Mouse (Mus musculus) layer of hippocampus, postnatal 10 days (tissue): ENCODE data around the gene A930004D18Rik. TPM values are rescaled to one million over a fixed set of nuclear protein-coding genes. Genes with fewer than 3 reads are reported as not detected.
"Not testable (repeated sequence)": the region's sequence is repeated elsewhere in the genome, so short reads cannot be mapped to it uniquely, and the experiment has no call there.

Experiments used
- DNase-seq, 2 experiments: peaks; one replicate each; pipeline ENCODE4 v3.0.0; 2021; ENCODE audit warnings: low spot score in 2 of 2
- microRNA-seq, 2 experiments: library from miRNA; unstranded; fragments of <30 nt; microRNA quantifications; one replicate each; pipeline ENCODE4 v1.2.0; 2021
- total RNA-seq, 2 experiments: library from RNA; stranded (reverse); gene quantifications; 2 replicates each; pipeline ENCODE4 v1.2.3; 2021

Gene A930004D18Rik
- total RNA-seq, 2 experiments from 2014 or later: 3.3 to 3.8 TPM

DNA sequence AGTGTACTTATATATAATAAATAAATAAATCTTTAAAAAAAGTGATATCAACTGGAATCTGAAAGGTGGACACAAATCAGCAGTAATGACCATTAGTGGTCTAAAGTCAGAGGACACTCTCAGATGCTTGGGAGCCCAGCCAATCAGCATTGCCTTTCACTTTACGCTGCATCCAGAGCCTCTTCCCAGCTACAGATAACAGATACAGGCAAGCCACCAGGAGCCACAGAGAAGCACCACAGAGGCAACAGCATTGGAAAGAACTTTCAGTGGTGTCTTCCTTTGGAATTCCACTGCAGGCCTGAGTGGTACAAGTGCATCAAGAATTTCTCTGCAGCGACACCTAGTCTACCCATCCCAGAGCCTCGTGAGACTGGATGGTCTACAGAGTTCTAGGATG, 24.7 kb downstream of the A930004D18Rik start:
- no peak for DNase-seq

DNA sequence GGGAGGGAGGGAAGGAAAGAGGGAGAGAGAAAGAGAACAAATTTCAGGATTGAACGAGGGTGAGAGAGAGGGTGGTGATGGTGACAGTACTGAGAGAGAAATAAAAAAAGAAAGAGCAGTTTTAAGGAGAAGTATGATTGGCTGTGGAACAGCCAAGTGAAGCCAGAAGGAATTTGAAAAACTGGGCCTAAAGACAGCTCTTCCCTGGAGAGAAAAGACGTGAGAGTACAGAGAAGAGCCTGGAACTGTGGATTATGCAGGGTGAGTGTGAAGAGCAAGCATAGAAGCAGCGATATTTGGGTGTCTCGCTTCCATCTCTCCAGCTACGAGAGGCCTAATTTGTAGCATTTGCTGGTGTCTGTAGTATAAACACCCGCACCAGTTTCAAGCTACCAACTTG, 26.3 kb downstream of the A930004D18Rik start:
- no peak for DNase-seq

DNA sequence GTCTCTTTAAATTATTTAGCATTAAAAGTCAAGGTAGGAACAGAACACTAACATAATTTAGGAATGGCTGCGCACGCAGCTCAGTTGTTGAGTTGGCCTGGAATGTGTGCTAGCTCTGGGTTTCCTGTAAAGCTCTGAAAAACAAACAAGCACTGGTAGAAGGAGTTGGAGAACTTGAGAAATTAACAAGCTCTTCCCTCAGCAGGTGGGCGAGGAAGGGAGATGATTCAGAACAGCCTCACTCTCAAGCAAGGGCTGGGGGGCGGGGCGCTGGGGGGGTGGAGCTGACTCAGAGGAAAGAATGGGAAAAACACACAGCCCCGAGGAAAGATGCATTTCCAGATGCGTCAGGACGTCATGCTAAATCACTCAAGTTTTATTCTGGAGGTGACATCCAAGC, 32.4 kb downstream of the A930004D18Rik start:
- no peak for DNase-seq

DNA sequence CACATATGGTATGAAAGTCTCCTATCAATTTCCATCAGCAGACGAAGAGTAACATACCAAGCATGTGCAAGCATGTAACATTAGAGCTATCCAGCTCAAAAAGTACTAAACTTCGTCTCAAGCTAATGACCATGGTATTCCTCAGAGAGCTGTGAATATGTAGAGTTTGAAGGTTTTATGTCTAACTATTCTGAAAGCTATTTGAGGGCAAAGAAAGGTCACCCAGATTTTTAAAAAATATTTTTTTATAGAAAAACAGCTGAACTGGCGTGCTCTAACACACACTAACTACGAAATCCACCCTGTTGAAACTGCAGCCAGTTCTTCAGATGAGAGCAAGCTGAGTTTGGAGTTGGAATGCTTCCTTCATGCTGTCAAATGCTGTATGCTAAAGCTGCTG, 33.3 kb downstream of the A930004D18Rik start:
- DNase-seq: no peak

DNA sequence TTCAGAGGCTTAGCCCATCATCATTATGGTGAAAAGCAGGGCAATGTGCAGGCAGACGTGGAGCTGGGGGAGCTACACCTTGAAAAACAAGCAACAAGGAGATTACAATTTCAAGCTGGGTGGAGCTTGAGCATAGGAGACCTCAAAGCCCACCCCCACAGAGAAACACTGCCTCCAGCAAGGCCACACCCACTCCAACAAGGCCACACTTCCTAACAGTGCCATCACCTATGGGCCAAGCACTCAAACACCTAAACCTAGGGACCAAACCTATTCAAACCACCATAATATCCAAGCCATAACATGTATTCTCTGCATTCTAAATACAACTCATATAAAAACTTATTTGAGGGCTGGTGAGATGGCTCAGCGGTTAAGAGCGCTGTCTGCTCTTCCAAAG, 35.2 kb downstream of the A930004D18Rik start:
- DNase-seq: no peak

DNA sequence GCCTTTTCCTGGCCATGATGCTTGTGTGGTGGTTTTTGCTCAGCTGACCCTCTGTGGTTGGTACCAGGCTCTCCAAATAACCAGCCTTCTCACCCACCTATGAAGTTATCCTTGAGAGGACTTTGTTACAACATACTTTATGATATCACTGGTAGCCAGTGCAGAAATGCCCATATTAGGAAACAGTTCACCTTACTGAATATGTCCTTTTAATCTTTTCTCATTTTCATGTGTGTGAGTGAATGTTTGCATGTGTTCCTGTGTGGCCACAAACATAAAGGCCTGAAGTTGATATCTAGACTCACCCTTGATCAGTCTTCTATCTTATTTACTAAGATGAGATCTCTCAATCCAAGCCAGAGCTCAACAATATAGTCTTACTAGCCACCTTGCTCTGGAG, 40.7 kb downstream of the A930004D18Rik start, which contains the start of gene H2al2a:
TSS of gene H2al2a (minus strand) at position 101 of the 400 bp plus-strand sequence.
- no peak for DNase-seq

DNA sequence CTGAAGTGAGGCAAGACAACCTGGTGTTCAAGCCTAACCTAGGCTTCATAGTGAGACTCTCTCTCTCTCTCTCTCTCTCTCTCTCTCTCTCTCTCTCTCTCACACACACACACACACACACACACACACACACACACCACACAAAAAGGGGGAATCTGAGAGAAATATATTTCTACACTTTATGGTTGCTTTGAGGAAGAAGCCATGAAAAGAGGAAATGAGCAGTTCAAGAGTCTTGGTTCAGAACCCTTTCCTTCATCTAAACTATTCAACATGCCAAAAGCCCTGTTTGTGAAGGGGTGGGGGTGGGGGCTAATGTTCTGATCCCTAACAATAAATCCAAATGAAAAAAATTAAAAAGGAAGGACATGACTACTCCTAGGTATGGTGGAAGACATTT, 48.0 kb downstream of the A930004D18Rik start:
- no peak for DNase-seq

DNA sequence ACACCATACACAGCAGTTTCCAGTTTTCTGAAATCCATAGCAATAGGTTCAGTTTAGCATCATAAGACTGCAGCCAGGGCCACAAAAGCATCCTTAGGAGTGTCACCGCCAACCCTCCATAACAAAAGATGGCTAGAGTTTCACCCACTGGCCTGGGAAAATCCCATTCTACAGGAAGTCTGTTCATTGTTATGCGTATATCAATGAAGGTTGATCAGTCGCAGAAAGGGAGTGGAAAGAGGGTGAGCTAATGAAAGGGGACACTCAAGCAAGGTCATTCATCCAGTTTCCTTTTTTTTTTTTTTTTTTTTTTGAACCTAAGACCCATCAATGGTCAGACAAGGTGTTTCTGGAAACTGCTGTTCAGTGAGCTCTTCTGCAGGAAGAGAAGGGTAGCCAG, 48.4 kb downstream of the A930004D18Rik start:
- no peak for DNase-seq

DNA sequence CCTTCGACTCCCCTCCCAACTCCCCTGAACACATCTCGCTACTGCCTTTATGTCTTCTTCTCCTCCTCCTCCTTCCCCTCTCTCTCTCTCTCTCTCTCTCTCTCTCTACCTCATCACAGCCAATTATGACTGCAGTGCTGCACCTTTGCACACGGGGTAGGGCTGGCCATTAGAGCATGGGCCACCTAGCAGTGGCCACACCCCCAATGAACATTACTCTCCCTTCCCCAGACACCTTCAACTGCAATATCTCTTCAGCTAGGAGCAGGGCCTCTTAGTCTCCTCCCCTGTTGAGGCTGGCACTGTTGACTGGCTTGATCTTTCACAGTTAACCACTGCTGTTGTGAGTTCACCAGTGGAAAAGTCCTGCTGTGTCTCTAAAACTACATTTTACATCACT, 50.8 kb downstream of the A930004D18Rik start:
- DNase-seq: no peak

DNA sequence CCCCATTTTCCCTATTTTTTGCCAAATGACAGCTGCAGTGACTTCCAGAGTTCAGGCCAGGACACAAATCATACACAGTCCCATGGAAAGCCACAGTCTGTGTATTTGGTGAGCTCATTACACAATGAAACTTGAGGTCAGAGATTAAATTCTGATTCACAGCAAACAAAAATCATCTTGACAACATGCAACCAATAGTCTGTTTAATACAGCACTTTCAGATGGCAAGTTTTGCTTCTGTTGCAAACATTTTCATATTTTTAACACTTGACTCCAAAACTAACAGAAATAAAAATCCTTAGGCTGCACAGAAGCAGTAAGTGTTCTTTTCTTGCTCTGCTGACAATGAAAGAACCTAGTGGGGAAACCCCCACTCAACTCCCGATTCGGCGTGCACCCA, 52.8 kb downstream of the A930004D18Rik start:
- no peak for DNase-seq

DNA sequence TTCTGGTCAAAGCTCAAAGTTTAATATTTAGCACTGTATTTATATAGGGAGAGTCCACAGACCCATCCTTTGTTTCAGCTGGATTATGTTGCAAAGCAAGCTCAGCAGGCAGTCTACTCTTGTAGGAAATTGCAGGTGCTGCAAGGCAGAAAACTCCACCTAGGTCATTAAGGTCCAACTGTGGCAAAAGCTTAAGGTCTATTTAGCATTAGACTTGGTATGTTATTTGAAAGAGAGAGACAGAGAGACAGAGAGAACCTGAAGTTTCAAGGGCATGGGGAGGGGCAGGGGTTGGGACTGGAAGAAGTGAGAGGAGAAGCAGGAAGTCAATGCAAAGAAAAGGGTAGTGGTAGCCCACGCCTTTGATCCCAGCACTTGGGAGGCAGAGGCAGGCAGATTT, 54.8 kb downstream of the A930004D18Rik start:
- DNase-seq: no peak

DNA sequence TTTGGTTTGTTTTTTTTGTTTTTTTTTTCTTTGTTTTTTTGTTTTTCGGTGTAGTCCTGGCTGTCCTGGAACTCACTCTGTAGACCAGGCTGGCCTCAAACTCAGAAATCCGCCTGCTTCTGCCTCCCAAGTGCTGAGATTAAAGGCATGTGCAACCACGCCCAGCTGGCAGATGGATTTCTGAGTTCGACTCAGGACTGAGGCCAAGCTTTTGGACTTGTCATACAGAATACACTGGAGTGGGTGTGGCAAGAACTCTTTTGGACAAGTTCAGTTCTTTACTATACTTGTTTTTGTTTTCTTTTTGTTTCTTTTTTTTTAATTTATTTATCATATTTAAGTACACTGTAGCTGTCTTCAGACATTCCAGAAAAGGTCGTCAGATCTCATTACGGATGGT, 58.8 kb downstream of the A930004D18Rik start:
- DNase-seq: no peak

DNA sequence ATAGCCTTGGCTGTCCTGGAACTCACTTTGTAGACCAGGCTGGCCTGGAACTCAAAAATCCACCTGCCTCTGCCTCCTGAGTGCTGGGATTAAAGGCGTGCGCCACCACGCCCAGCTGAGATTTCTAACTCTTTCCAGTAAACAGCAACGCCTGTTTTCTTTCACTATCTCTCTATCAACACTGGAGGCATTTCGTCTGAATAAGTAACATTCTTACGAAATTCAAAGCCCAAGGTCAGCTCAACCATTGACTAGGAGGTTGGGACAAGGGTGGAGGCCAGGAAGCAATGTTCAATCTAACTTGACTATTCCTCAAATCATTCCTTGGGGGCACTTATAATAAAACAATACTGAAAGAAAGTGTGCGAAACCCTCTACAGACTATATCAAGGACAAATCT, 59.3 kb downstream of the A930004D18Rik start:
- DNase-seq: not testable (repeated sequence)

DNA sequence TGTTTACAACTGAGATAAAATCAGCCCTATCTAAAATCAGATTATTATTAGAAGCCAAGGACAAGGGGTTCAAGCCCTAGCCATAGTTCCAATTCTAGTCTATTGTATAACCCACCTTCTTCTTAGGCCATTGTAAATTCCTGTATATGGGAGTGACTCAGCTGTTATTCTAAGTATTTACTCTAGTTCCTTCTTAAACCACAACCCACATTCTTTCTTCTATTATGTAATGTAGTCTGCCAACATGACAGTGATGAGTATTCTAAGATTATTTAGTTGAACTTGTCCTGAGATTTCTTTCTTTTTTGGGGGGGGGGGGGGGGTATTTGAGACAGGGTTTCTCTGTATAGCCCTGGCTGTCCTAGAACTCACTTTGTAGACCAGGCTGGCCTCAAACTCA, 59.9 kb downstream of the A930004D18Rik start:
- DNase-seq: not testable (repeated sequence)

DNA sequence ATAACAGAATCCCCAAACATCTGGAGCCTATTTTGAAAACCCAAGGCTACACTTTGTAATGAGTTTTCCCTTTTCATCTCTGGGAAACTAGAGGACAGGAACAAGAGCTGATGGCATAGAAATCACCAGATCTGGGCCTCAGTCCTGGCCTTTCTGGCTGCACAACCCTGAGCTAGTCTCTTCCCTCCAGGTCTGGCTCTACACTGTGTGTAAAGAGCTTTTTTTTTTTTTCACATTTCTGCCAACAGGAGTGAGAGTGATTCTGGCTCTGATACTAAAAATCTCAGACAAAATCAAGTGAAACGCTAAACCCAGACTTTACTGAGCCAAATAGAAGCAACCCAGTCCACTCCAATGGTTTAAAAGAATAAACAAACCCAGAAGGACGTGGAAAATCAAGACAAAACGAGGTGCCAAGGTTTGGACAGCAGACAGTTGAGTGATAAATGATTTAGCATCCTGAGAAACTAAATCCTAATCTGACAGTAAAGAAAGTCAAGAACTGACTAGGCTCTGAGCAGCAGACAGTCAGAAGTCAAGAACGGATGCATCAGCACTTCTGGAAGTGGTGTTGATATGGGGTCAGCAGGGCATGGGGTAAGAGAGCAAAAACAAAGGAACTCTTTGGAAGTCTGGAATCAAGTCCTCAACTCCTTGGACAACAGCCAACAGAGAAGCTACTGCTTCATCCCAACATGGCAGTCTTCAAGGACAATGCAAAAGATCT, 61.8 kb downstream of the A930004D18Rik start:
- DNase-seq: no peak

Small RNA genes lying within 50 kb of the gene (microRNA-seq; reads per million reads assigned to microRNA genes)
- gene Mir7655: 4.1 to 6.0 reads per million in 2 experiments

Other genes starting within 250 kb of the A930004D18Rik start
- gene H2al2a, start 40.8 kb downstream of the A930004D18Rik start, total RNA-seq: not detected
- 10 to 100 TPM; 12.7 to 14.8 TPM for gene Skida1, start 11.3 kb upstream of the A930004D18Rik start, total RNA-seq
- gene Mllt10, start 17.5 kb upstream of the A930004D18Rik start, total RNA-seq: 10 to 100 TPM; 48.8 to 58.2 TPM